Mouse (Mus musculus) left cerebral cortex, postnatal 4 days (tissue): ENCODE data around the gene Dact2. TPM values are rescaled to one million over a fixed set of nuclear protein-coding genes. Genes with fewer than 3 reads are reported as not detected.

Experiments used
- DNase-seq: peaks from one replicate; pipeline ENCODE4 v3.0.0-alpha.2; 2022
- intact Hi-C: fragments of 180-260 bp; cut with DNase I; formaldehyde crosslinking; loops from one replicate; pipeline ENCODE4 v1.15.1; 2025
- total RNA-seq, 2 experiments: library from RNA; stranded (reverse); gene quantifications; 2 replicates each; pipeline ENCODE4 v1.2.3; 2021

Gene Dact2
- total RNA-seq, 2 experiments from 2014 or later, result 9.4 to 13.1 TPM

DNA sequence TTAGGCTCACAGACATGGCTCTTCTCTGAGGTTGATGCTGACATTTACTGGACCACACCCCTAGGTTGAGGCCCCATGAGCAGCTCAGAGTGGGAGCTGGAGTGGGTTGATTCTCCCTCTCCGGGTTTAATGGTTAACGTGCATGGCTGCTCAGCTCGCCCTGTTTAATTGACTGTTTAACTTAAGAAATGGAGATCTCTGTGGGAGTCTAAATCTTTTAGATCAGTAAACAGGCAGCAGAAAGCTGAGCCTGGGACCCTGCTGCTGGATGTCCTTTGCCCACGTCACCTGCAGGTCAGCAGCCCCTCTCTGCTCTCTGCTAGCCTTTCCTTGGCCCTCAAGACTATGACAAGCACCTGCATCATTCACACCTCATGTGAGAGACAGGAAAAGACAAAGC lies 25.6 kb downstream of the Dact2 start:
- DNase-seq, result no peak

DNA sequence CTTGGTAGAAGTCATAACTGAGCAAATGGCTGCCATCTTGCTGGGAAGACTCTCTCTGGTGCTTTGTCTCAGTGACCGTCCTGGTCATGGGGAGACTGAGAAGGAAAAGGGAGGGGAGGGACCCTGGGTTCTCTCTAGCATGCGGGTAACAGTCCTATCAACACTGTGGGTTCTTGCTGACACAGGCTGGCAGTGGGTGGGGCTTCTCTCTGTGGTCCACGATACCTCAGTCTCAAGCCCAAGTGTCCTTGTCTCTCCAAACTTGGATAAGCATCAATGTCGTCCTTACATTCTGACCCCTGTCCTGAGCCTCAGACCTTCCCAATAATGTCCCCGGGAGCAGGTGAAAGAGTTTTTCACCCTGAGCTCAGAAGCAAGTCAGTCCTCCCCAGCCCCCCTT lies 26.1 kb downstream of the Dact2 start:
- DNase-seq, result no peak
- intact Hi-C loops, result no loop called here

More for the DNA sequence above, 25.6 kb downstream of the Dact2 start:
- intact Hi-C loops, result no loop called here

DNA sequence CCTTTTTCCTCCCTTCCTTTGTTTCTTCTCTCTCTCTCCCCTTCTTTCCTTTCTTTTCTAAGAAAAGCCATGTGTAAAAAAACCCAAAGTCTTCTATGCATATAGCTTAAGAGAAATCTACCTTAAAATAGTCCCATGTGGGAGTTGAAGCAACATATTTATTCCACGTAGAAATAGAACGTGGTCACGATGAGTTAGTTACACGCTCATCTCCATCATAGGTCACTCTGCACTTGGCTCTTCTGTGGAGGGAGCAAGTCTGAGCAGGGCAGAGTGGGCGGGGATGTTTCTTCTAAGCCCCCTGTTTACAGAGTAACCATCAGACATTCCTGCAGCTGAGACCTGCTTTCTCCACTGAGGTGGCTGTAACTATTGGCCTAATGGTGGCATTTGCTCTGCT lies 27.1 kb downstream of the Dact2 start:
- no peak for DNase-seq
- intact Hi-C loops, result no loop called here

DNA sequence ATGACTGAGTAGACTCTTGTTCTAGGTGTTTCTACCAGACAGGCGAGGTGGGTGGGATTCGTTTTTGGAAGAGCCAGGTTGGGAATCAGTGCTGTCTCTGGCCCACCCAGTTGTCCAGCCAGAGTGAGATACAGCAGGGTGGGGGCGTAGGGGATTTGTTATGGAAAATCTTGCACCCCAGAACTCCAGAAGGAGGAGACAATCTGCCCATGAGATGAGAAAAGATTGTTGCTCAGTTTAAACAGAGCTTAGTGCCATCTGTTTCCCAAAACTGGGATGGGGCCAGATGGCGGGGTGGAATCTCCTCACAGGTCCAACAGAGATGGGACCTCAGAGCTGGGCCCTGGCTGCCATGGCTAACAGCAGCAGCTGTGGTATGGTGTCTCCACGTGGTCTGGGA lies 28.4 kb downstream of the Dact2 start:
- intact Hi-C loops, result no loop called here
- peak; percentile 79 for DNase-seq

DNA sequence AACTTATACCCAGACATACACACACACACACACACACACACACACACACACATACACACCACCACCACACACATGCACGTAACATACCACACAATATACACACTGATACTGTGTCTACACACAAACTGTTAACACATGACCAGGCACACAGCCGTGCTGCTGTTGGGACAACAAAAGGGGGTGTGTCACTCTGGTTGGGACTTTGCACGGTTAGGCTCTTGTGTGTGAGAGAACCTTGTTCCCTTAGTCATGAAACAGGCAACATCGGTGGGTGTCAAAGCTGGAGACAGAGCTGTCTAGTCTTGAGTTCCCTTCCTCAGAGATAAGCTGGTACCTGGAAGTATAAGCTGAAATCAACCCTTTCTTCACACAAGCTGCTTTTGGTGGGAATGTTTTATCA lies 29.1 kb downstream of the Dact2 start:
- no peak for DNase-seq
- intact Hi-C loops, result no loop called here

DNA sequence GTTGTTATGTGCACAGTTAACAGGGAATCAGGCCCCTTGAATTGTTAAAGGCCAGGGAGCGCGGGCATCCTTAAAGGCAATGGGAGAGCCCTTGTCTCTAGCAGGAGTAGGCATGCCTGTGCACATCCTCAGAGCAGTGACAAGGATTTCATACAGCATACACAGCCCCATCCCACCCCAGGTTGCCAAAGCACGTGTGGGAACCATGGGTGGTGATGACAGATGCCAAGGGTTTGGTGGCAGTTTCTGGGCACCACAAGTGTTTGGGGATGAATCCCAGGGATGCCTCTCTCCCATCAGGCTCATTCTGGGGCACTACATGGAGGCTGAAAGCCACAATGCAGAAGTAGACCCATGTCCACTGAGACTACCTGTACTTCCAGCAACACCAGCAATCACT lies 29.7 kb downstream of the Dact2 start:
- intact Hi-C loops, result no loop called here
- DNase-seq, result peak; percentile 46

DNA sequence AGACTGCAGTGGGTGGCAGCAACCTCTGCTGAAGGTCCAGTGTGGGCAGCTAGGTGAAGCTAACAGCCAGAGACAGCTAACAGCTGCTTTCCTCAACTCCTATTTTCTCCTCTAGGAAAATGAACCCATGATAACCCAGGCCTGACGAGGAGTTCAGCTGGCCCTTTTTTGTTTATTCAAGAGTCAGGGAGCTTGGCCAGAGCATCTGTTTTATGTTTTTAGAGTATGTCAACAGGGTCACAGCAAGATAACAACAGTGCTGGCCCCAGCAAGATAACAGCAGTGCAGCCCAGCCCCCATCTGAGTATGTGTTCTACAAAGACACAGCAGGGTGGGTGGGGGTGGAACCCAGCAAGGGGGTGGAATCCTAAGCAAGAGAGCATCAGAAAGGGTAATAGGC lies 30.6 kb downstream of the Dact2 start:
- intact Hi-C loops, result no loop called here
- no peak for DNase-seq

DNA sequence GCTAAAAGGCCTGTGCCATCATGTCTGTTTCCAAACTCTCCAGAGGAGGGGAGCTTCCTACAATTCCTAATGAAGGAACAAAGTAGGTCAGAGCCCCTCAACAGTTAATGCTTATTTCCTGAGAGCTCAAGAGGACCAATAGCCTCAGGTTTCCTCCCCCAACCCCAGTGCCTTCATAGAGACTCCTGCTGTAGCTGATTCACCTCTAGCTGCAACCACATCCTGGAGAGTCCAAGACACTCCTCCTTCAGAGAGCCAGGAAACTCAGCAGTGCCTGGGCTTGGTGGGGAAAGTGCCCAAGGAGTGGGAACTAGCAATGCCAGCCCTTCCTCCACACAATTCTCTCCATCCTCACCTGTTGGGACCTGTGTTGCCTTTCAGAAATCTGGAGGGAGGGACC lies 31.4 kb downstream of the Dact2 start:
- intact Hi-C loops, result no loop called here
- DNase-seq, result no peak

DNA sequence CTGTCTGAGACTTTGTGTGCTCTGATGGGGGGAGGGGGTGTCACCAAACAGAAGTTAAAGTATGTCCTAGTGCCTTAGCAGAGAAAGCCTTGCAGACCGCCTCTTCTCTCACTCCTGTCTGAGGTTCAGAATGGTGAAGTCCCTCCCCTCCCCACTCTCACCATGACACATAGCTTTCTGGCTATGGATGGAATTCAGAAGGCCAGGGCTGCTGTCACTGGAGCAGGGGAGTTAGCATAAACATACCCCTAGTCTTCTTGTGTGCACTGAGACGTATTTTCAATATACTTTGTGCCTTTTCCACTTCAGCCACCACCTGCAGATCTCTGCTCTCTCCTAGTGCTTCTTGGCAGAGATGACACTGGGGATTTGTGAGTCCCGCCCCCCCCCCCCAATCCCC lies 31.9 kb downstream of the Dact2 start:
- intact Hi-C loops, result no loop called here
- DNase-seq, result no peak

DNA sequence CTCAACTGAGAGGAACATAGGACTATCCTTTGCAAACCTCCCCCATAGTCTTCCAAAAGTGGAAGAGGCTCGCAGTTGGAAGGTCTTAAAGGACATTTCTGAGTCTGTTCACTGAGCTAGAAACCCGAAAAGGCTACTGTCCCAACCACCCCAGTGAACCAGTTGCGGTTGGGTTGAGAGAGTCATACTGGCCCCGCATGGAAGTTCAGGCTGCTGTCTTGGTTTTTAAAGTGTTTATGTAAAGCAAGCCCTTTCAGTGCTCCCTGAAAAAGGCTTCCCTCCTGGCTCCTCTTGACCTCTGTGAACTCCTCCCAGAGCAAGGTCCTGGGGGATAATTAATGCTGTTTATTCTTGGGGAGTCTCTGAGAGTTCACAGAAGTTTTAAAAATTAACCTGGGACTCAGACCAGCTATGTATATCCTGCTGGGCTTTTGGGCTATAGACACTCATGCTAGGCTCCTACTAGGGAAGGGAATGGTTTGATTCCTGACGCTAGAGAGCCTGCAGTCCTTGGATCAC lies 33.1 kb downstream of the Dact2 start:
- no peak for DNase-seq
- intact Hi-C loops, result no loop called here

DNA sequence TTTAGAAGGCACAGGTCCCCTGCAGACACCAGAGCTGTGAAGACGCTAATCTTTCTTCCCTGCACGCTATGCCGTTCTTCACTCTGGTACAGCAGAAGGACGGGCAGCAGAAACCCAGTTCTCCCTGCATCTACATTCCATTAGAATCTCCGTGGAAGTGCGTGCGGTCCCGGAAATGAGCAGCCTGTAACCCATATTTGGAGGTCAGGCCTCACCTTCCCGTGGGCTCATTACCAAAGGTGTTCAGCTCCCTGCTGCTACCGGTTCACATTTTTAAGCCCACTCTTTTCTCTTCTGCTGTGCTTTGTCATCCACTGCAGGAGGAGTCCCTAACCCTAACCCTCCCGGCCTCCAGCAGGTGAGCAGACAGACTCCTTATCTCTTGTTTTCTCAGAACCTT lies 34.7 kb downstream of the Dact2 start:
- intact Hi-C loops, result no loop called here
- no peak for DNase-seq

DNA sequence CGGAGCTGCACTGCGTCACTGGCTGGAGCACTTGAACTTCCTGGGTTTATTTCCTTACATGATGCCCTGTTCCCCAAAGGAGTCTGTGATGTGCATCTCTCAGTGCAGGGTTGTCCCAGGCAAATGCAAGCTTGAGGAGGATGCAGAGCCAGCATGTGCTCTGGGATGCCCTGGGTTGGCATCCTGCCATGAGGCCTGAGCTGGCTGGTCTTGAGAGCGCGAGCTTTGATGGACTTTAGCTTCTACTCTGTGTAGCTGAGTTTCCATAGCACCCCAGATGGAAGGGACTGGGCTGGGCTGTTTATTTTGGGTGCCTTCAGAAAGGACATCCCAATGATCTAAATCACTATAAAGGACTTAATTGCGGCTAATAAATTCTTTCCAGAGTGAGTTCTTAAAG lies 36.5 kb downstream of the Dact2 start:
- intact Hi-C loops, result no loop called here

DNA sequence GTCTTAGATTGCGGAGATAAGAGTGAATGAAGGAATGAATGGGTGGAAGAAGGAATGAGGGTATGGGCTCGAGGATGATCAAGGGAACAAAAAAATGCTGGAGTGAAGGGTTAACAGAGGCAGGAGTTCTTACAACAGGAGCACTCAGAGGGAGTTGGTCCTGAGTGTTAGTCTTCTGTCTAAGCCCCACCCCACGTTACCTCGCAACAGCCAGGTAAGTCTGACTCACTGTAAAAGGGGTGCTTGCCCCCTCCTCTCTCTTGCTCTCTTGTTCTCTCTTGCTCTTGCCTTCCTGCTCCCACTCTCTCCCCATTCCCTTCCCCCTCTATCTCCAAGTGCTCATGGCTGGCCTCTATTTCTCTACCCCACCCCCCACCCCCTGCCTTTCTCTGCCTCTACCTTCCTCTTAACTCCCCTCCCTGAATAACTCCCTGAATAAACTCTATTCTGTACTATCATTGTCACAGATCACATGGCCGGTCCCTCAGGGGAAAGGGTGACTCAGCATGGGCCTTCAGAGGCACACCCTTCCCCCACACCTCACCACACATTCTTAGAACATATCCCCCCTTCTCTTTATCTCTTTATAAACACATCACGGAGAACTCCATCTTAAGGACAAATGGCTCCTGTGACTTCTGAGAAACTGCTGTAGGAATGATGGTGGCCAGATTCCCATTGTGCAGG lies 37.2 kb downstream of the Dact2 start:
- no peak for DNase-seq
- intact Hi-C loops, result no loop called here

More for the DNA sequence above, 36.5 kb downstream of the Dact2 start:
- DNase-seq, result peak; percentile 77

DNA sequence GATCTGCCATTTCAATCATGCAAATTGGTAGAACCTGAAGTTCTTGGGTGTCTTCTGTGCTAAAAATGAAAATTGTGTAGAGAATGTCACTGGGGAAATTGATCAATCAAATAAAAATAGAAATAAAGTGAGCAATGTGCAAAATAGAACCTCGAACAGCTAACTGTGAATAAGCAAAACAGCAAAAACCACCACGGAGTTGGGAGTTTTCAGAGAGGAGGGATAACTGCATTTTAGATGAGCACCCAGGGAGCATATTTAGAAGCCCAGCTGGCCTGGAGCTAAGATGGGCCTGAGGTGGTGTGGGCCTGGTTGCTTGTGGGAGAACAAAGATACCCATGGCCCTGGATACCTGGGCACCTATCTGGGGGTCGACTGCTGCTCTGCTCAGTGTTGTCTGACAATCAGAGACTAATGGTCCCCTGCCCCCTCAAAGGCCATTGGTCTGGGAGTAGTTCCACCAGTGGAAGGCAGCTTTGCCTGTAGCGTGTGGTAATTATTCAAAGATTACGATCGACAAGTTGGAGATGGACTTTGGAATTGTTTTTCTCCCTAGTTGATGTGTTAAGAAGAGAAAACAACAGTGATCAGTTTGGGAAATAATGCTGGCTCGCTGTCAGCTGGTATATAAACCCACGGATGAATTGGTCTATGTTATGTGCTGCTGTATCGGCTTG lies 38.0 kb downstream of the Dact2 start:
- intact Hi-C loops, result no loop called here
- DNase-seq, result no peak

DNA sequence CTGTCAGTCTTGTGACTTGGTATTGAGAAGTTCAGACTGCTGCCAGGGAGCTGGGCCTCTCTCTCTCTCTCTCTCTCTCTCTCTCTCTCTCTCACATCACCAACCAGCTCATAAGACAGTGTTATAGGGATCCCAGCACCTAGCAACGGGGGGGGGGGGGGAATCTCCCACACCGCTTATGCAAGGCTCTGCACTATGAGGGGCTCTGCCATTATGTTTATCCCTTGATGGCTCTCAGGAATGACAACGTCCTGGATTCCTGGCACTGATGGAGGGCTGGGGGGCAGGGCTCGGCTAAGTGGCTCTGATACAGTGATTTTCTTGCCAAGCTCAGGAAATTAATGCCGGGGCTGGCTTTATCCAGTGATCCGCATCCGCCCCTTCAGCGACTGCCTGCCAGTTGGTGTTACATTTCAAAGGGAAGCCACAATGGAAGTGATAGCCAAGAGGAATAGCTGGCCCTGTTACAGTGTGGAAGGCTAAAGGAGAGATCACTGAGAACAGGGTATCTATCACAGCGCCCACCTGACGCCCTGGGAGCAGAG lies 38.7 kb downstream of the Dact2 start:
- intact Hi-C loops, result no loop called here
- DNase-seq, result peak; percentile 88

DNA sequence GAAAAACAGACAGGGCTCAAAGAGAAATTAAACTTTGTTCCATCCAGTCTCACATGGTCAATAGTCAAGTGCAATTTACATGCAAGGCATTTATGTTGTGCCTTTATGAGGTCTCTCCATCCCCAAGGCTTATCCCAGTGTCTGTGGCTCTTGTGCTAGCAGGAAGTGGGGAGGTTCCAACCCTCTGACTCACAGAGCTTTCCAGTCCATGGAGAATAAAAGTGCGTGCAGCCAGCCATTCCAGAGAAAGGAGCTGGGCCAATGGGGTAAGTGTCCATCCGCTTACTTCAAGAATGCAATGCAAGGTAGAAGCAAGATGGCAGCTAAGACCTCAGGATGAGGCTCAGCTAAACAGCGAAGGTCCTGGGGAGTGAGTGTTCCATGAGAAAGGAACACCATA lies 43.3 kb downstream of the Dact2 start:
- DNase-seq, result no peak
- intact Hi-C loops, result no loop called here

DNA sequence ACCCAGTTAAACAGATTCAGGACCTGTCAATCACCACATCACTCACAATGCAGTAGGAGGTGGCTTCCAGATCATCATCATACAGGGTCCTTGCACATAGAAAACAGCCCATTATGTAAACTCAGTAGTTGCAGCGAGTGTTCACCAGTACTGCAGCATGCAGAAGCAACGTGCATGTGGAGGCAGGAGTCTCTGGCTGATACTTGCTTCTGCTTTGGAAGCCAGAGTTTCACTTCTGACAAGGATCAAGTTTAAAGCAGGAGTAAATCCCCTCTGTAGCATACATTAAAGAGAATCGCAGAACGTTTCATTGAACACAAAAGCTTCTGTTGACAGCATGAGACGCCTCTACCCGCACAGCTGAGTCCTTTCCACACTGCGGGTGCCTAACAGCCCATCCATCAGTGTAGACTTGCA lies 46.3 kb downstream of the Dact2 start:
- DNase-seq, result no peak
- intact Hi-C loops, result no loop called here

Other genes starting within 250 kb of the Dact2 start
- gene Gm7356, start 200.6 kb downstream of the Dact2 start, total RNA-seq, result not detected
- gene Gm7358, start 144.8 kb downstream of the Dact2 start, total RNA-seq, result not detected
- gene Smoc2, start 75.2 kb upstream of the Dact2 start, total RNA-seq, result 1 to 10 TPM; 3.6 to 4.1 TPM